Mouse (Mus musculus) hindbrain, embryonic 16.5 days (tissue): ENCODE measurements around the gene Nr2e3. TPM values are rescaled to one million over a fixed set of nuclear protein-coding genes. Genes with fewer than 3 reads are reported as not detected.

Experiments used
- ATAC-seq: fragments of 200-750 bp; cut with Nextera tagmentation; 2 replicates; pipeline ENCODE4 v1.8.0; 2017; ENCODE audit warnings: moderate TSS enrichment, moderate library complexity
- H3K27ac ChIP-seq: fragments of 300-500 bp; sonication (generic); 2 replicates; pipeline ENCODE4 v1.5.1; 2014; ENCODE audit warnings: low read depth, mild to moderate bottlenecking, control low read depth, low read length, moderate library complexity
- H3K27me3 ChIP-seq: fragments of 300-500 bp; sonication (generic); replicated peaks from 2 replicates; pipeline ENCODE4 v1.6.1; 2014; ENCODE audit warnings: low read length; ENCODE audit not compliant: control insufficient read depth, insufficient read depth
- H3K36me3 ChIP-seq: fragments of 300-500 bp; sonication (generic); 2 replicates; pipeline ENCODE4 v1.6.1; 2014; ENCODE audit warnings: mild to moderate bottlenecking, low read length, moderate library complexity, mixed read lengths; ENCODE audit not compliant: control insufficient read depth, insufficient read depth
- H3K4me1 ChIP-seq: fragments of 300-500 bp; sonication (generic); 2 replicates; pipeline ENCODE4 v1.6.1; 2014; ENCODE audit warnings: low read depth, low read length; ENCODE audit not compliant: control insufficient read depth, insufficient read depth
- H3K4me2 ChIP-seq: fragments of 300-500 bp; sonication (generic); 2 replicates; pipeline ENCODE4 v1.6.1; 2014; ENCODE audit warnings: mild to moderate bottlenecking, low read length, control low read depth, moderate library complexity
- H3K4me3 ChIP-seq: fragments of 300-500 bp; sonication (generic); 2 replicates; pipeline ENCODE4 v1.5.1; 2014; ENCODE audit warnings: mild to moderate bottlenecking, low read length, control low read depth, moderate library complexity
- H3K9ac ChIP-seq: fragments of 300-500 bp; sonication (generic); 2 replicates; pipeline ENCODE4 v1.6.1; 2014; ENCODE audit warnings: low read depth, mild to moderate bottlenecking, control low read depth, low read length, moderate library complexity
- H3K9me3 ChIP-seq: fragments of 300-500 bp; sonication (generic); 2 replicates; pipeline ENCODE4 v1.6.1; 2014; ENCODE audit warnings: mild to moderate bottlenecking, low read length, moderate library complexity; ENCODE audit not compliant: control insufficient read depth
- WGBS: fragments of 180-500 bp; shearing (Covaris S2); extraction: QIAGEN DNeasy Blood & Tissue Kit; methylation state at CpG from one replicate; pipeline ENCODE4 v1.1.7; 2014; 5-methylcytosine and 5-hydroxymethylcytosine counted together
- polyA plus RNA-seq: library from polyadenylated mRNA; unstranded; fragments of >200 nt; fragmentation: Nextera tagmentation; extraction: Ambion mirVana; gene quantifications from 2 replicates; pipeline ENCODE4 v1.2.1, GENCODE M21; 2015

Gene Nr2e3
- polyA plus RNA-seq, 1 experiment from 2014 or later, result not detected

GRCm38 (mm10) chr9:59955199-59955598 is 5.3 kb downstream of the Nr2e3 start:
- no peak for ATAC-seq
- 65% methylated on average over 3 of the region's 3 CpGs for WGBS
- Histone ChIP-seq H3K4me2 (no peak overlapping the region), H3K9me3 (no peaks in the 10 kb centered on the region), H3K9ac (no peak overlapping the region), H3K4me1 (no peaks in the 10 kb centered on the region), H3K4me3 (no peak overlapping the region), H3K36me3 (no peaks in the 10 kb centered on the region), H3K27ac (no peak overlapping the region), H3K27me3 (no peaks in the 10 kb centered on the region)

- WGBS, result 84% methylated on average over 7 of the region's 7 CpGs
- no peak for ATAC-seq
- H3K27ac ChIP-seq, result no peak overlapping the region
- no peak overlapping the region for H3K4me3 ChIP-seq
- no peaks in the 10 kb centered on the region for H3K36me3 ChIP-seq
- no peaks in the 10 kb centered on the region for H3K27me3 ChIP-seq
- no peak overlapping the region for H3K4me2 ChIP-seq
- no peaks in the 10 kb centered on the region for H3K9me3 ChIP-seq
- no peaks in the 10 kb centered on the region for H3K4me1 ChIP-seq
- H3K9ac ChIP-seq, result no peak overlapping the region
Measured at GRCm38 (mm10) chr9:59953556-59953955, 6.9 kb downstream of the Nr2e3 start.

GRCm38 (mm10) chr9:59952515-59953070 is 7.9 kb downstream of the Nr2e3 start:
- no peaks in the 10 kb centered on the region for H3K4me1 ChIP-seq
- no peak for ATAC-seq
- no peaks in the 10 kb centered on the region for H3K27me3 ChIP-seq
- no peak overlapping the region for H3K4me2 ChIP-seq
- H3K36me3 ChIP-seq, result no peaks in the 10 kb centered on the region
- no peak overlapping the region for H3K4me3 ChIP-seq
- WGBS, result 80% methylated on average over 5 of the region's 8 CpGs
- H3K9me3 ChIP-seq, result no peaks in the 10 kb centered on the region
- H3K27ac ChIP-seq, result no peak overlapping the region
- no peak overlapping the region for H3K9ac ChIP-seq

GRCm38 (mm10) chr9:59951943-59952342 is 8.5 kb downstream of the Nr2e3 start:
- ATAC-seq, result no peak

GRCm38 (mm10) chr9:59951001-59951750 is 9.3 kb downstream of the Nr2e3 start:
- Histone ChIP-seq H3K4me2 (no peak overlapping the region), H3K9me3 (no peaks in the 10 kb centered on the region), H3K9ac (no peak overlapping the region), H3K4me1 (no peaks in the 10 kb centered on the region), H3K4me3 (no peak overlapping the region), H3K27ac (no peak overlapping the region), H3K36me3 (no peaks in the 10 kb centered on the region), H3K27me3 (no peaks in the 10 kb centered on the region)
- 88% methylated on average over 9 of the region's 9 CpGs for WGBS
- no peak for ATAC-seq

More at GRCm38 (mm10) chr9:59951943-59952342, 8.5 kb downstream of the Nr2e3 start:
- no peak overlapping the region for H3K4me2 ChIP-seq
- no peak overlapping the region for H3K9ac ChIP-seq
- no peaks in the 10 kb centered on the region for H3K4me1 ChIP-seq
- no peak overlapping the region for H3K27ac ChIP-seq
- H3K36me3 ChIP-seq, result no peaks in the 10 kb centered on the region
- no peak overlapping the region for H3K4me3 ChIP-seq
- no peaks in the 10 kb centered on the region for H3K27me3 ChIP-seq
- 76% methylated on average over 4 of the region's 4 CpGs for WGBS
- H3K9me3 ChIP-seq, result no peaks in the 10 kb centered on the region

- ATAC-seq, result no peak
- Histone ChIP-seq H3K4me2 (no peak overlapping the region), H3K27ac (no peak overlapping the region), H3K9me3 (no peaks in the 10 kb centered on the region), H3K4me1 (no peaks in the 10 kb centered on the region), H3K9ac (no peak overlapping the region), H3K36me3 (no peaks in the 10 kb centered on the region), H3K4me3 (no peak overlapping the region), H3K27me3 (no peaks in the 10 kb centered on the region)
- 94% methylated on average over 5 of the region's 5 CpGs for WGBS
Measured at GRCm38 (mm10) chr9:59949981-59950380, 10.5 kb downstream of the Nr2e3 start.

GRCm38 (mm10) chr9:59949511-59949910 is 10.9 kb downstream of the Nr2e3 start:
- no peak overlapping the region for H3K4me3 ChIP-seq
- no peaks in the 10 kb centered on the region for H3K36me3 ChIP-seq
- no peaks in the 10 kb centered on the region for H3K9me3 ChIP-seq
- no peak overlapping the region for H3K27ac ChIP-seq
- H3K9ac ChIP-seq, result no peak overlapping the region
- no peaks in the 10 kb centered on the region for H3K4me1 ChIP-seq
- no peak for ATAC-seq
- no peak overlapping the region for H3K4me2 ChIP-seq
- no peaks in the 10 kb centered on the region for H3K27me3 ChIP-seq
- 86% methylated on average over 6 of the region's 6 CpGs for WGBS

GRCm38 (mm10) chr9:59948691-59949250 is 11.7 kb downstream of the Nr2e3 start:
- WGBS, result 92% methylated on average over 17 of the region's 17 CpGs
- Histone ChIP-seq H3K4me2 (no peak overlapping the region), H3K36me3 (no peaks in the 10 kb centered on the region), H3K4me3 (no peak overlapping the region), H3K9me3 (no peaks in the 10 kb centered on the region), H3K27me3 (no peaks in the 10 kb centered on the region), H3K9ac (no peak overlapping the region), H3K4me1 (no peaks in the 10 kb centered on the region), H3K27ac (no peak overlapping the region)
- ATAC-seq, result no peak

GRCm38 (mm10) chr9:59948226-59948625 is 12.2 kb downstream of the Nr2e3 start:
- no peak for ATAC-seq
- no peak overlapping the region for H3K9ac ChIP-seq
- H3K27me3 ChIP-seq, result no peaks in the 10 kb centered on the region
- H3K4me1 ChIP-seq, result no peaks in the 10 kb centered on the region
- no peak overlapping the region for H3K4me2 ChIP-seq
- H3K27ac ChIP-seq, result no peak overlapping the region
- H3K36me3 ChIP-seq, result no peaks in the 10 kb centered on the region
- 70% methylated on average over 8 of the region's 8 CpGs for WGBS
- no peaks in the 10 kb centered on the region for H3K9me3 ChIP-seq
- H3K4me3 ChIP-seq, result no peak overlapping the region
